Mouse (Mus musculus): Measurements from ENCODE around the gene Ston1.

Ston1 gene

DNA sequence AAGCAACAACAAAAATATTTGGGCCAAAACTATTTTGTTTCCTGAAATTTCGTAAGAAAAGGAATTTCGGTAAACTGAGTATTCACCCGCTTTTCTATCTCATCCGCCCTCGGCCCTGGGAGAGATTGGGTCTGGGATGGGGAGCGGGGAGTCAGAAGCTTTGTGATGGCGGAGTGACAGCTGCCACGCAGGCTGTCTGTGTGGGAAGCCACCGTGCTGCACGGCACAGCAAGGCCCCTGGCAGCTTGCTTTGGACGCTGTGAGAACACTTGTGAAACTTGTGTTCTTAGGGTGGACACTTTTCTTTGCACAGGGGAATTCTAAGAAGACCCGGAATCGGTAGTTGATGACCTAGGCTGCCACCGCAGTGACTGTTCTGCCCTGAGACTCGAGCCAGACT, 10.1 kb upstream of the Ston1 start:
- DNase-seq (ENCODE audit: low spot score in 2 of 2): no peak

- no peak for DNase-seq (ENCODE audit: low spot score in 2 of 2)
Observed at GRCm38 (mm10) chr17:88588228-88588627, 9.3 kb upstream of the Ston1 start.

DNA sequence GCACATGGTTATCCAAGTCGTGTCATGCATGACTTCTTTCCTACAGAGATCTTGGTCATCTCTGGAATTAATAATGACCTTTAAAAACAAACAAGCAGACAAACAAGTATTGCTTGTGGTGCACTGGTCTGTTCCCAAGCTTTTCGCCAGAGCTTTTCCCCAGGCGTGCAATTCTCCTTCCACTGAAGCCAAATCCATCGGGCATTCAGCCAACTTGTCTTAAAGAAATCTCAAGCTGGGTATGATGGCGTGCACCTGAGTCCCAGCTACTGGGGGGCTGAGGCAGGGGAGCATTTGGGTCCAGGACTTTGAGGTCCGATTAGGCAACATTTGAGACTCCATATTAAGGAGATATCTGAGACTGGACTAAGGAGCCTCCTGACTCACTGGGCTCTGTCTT, 7.2 kb upstream of the Ston1 start:
- DNase-seq (ENCODE audit: low spot score in 2 of 2): no peak

GRCm38 (mm10) chr17:88595071-88595470, 2.4 kb upstream of the Ston1 start:
- DNase-seq (ENCODE audit: low spot score in 2 of 2): no peak

DNA sequence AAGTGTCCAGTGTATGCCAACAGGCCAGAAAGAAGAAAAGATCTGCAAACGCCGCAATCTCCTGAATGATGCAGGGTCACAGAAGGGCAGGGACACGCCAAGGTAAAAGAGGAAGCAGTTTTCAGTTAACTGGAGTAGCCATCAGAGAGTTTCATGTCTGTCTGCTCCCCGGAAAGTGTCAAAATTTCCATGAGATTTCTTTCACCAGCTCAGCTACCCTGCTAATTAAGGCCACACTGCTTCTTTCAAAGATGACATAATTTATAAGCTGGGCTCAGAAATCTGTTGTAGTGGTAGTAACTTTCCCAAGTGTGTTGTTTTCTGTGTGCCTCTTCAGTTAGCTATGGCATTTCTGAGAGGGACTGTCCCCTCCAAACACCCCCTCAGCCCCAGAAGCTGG, 1.4 kb upstream of the Ston1 start:
- DNase-seq (ENCODE audit: low spot score in 2 of 2): no peak

GRCm38 (mm10) chr17:88596544-88597221, 801 bp upstream of the Ston1 start:
- DNase-seq (ENCODE audit: low spot score in 2 of 2): peak in 1 of 2 experiments; percentile 79

DNA sequence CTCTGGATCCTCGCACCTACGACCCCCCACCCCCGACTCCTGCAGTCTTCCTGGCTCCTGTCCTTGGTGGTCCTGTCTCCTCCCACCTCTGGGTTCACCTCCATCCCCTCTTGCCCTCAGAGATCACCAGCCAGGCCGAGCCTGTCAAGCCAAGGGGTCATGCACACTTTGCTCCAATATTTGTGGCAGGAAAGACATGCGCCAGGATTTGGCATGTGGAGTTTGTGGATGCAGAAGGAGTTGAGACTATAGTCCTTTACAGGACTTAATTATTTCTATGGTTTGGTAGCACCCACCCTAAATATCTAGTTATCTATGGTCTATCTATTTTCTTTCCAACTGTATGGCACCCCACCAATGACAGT, 554 bp downstream of the Ston1 start:
- DNase-seq (ENCODE audit: low spot score in 2 of 2): no peak

GRCm38 (mm10) chr17:88598570-88599368, 1.3 kb downstream of the Ston1 start:
- DNase-seq (ENCODE audit: low spot score in 2 of 2): no peak

DNA sequence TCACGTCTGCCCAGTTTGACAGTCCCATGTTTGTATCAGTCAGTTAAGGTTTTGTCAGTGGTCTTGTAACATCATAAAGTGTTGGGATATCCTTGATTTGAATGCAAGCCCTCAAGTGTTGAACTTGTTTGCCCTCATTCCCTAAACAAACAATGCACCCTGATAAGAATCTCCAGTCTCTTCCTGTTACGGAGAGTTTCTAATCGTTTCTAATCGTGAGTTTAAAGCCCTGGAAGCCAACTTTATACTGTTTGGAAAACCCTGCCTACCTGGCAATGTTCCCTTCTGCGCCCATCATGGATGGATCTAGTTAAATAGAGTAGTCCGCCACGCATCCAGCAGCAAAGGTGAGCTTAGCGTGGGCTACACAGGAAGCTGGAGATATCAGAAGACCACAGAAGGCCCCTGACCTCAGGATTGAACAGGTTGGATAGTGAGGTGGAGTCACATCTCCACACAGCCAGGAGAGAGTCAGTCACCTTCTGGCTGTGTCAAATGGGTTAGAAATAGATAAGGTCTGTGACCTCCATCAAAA, 3.1 kb downstream of the Ston1 start:
- no peak for DNase-seq (ENCODE audit: low spot score in 2 of 2)

- no peak for DNase-seq (ENCODE audit: low spot score in 2 of 2)
Observed at GRCm38 (mm10) chr17:88603943-88604342, 6.5 kb downstream of the Ston1 start.

DNA sequence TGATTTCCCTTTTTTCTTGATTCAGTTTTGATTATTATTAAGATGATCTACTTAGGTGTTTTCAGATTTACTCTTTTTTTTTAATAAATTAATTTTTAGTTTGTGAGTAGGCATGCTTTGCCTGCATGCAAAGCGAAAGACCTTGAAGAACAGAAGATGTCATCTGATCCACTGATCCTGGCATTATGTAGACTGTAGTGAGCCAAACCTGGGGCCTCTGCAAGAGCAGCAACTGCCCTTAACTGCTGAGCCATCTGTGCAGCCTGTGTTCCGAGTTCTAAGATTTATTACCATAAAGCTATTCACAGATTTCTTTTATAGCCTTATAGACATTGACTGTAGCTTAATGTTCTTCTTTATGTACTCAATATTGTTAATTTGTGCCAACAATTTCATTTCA, 8.6 kb downstream of the Ston1 start:
- DNase-seq (ENCODE audit: low spot score in 2 of 2): no peak

- no peak for DNase-seq (ENCODE audit: low spot score in 2 of 2)
Observed at GRCm38 (mm10) chr17:88609361-88609760, 11.9 kb downstream of the Ston1 start.

- DNase-seq (ENCODE audit: low spot score in 2 of 2): no peak
Observed at GRCm38 (mm10) chr17:88611057-88611456, 13.6 kb downstream of the Ston1 start.

DNA sequence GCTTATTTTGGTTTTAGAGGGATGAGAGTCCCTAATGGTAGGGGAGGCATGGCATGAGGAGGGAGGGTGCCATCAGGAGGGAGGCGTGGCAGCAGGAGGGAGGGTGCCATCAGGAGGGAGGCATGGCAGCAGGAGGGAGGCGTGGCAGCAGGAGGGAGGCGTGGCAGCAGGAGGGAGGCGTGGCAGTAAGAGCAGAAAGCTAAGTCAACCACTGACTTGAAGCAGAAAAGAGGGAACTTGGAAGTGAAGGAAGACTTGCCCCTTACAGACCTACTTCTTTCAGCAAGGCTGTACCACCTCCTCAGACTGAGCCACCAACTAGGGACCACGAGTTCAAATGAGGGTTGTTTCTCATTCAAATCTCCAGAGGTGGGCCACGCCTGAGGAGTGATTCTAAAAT, 15.7 kb downstream of the Ston1 start:
- DNase-seq (ENCODE audit: low spot score in 2 of 2): no peak

- no peak for DNase-seq (ENCODE audit: low spot score in 2 of 2)
Observed at GRCm38 (mm10) chr17:88613721-88614120, 16.2 kb downstream of the Ston1 start.

- DNase-seq (ENCODE audit: low spot score in 2 of 2): no peak
Observed at GRCm38 (mm10) chr17:88614234-88614633, 16.8 kb downstream of the Ston1 start.

- no peak for DNase-seq (ENCODE audit: low spot score in 2 of 2)
Observed at GRCm38 (mm10) chr17:88614733-88615132, 17.2 kb downstream of the Ston1 start.

- no peak for DNase-seq (ENCODE audit: low spot score in 2 of 2)
Observed at GRCm38 (mm10) chr17:88615492-88616155, 18.1 kb downstream of the Ston1 start.

DNA sequence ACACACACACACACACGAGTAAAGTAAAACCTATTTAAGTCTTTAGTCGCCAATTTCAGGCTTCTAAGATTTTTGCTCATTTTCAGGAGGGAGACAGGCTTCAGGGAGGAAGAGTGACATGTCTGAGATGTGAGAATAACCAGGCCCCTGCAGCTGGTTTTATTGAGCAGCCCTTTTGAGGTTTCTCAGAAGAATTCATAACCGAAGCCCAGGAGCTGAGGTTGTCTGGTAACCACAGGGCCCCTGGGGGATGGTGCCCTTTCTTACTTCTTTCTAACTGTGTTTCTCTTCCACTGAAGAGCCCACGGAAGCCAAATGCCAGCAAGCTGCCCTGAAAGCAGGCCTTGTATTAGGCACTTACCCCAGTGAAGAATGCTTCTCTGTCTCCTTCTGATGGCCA, 23.5 kb downstream of the Ston1 start:
- DNase-seq (ENCODE audit: low spot score in 2 of 2): no peak

DNA sequence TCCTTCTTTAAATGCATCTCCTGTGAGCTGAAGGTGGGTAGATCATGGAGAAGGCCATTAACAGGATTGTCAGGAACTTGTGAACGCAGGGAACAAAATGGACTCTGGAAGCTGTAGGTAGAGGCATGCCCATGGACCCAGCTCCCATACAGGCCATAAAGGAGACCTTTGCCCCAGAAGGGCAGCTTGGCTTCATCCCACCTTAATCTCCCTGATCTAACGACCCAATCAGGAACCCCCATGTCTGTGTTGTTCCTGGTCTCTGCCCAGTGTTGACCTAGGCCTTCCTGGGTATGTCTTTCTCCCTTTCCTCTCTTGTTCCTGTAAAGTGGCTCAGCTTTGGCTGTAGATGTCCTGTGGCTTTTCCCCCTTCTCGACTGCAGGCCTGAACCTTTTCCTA, 23.9 kb downstream of the Ston1 start:
- no peak for DNase-seq (ENCODE audit: low spot score in 2 of 2)

DNA sequence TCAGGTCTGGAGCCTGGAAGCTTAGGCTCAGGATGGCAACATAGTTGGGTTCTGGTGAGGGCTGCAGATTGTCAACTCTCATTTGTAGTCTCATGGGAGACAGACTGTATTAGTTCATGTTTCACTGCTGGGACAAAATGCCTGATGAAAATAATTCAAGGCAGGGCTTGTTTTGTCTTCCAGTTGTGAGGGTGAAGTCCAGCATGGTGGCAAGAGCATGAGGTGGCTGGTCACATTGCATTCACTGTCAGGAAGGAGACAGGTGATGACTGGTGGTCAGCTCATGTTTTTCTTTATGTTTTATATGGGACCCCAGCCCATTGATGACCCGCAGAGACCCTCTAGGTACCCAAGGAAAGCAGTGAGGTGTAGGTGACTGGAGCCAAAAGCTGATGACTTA, 25.2 kb downstream of the Ston1 start:
- DNase-seq (ENCODE audit: low spot score in 2 of 2): no peak

DNA sequence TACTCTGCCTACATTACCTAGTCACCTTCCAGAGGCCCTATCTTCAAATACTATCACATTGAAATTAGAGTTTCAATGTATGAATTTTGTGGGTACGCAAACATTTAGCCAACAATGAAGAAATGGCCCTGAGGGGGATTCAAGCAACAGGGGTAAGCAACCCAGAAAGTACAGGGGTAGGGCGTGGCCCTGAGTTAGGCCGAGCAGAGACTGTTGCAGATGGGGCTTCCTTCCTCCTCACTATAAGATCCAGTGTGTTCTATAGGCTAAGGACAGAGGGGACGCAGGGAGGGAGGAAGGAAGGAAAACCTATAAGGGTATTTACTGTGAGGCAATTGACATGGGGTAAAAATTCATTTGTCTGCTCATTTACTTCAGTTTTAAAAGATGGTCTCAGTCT, 26.9 kb downstream of the Ston1 start:
- no peak for DNase-seq (ENCODE audit: low spot score in 2 of 2)

- DNase-seq (ENCODE audit: low spot score in 2 of 2): no peak
Observed at GRCm38 (mm10) chr17:88625350-88625749, 27.9 kb downstream of the Ston1 start.
